Mouse (Mus musculus) urinary bladder, postnatal 14 days (tissue): ENCODE data around the gene Wnt16.
"Not testable (repeated sequence)": the region's sequence is repeated elsewhere in the genome, so short reads cannot be mapped to it uniquely, and the experiment has no call there.

Experiments
- DNase-seq: peaks from one replicate; pipeline ENCODE4 v3.0.0; 2021; ENCODE audit warnings: low spot score

Wnt16 gene

GRCm38 (mm10) chr6:22288004-22288736 lies at the start of gene Wnt16:
TSS of gene Wnt16 (plus strand) at chr6:22288227.
- DNase-seq: no peak

DNA sequence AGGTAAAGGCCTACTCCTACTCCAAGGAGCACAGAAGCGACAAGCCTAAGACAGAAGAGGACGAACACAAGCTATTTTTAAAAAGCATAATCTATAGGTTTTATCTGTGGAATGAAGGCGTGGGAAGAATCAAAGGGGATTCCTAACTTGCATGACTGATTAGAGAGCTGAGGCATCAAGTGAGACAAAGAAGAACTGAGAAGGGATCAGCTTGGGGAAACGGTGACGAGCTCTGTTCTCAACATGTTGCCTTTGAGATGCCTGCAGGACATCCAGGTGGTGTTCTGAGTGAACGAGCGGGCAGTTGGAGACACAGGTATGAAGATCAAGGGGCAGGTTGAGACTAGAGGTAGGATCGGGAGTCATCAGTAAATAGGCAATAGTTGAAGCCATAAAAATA lies 44.7 kb upstream of the Wnt16 start:
- no peak for DNase-seq

GRCm38 (mm10) chr6:22246696-22247095 lies 41.3 kb upstream of the Wnt16 start:
- no peak for DNase-seq

DNA sequence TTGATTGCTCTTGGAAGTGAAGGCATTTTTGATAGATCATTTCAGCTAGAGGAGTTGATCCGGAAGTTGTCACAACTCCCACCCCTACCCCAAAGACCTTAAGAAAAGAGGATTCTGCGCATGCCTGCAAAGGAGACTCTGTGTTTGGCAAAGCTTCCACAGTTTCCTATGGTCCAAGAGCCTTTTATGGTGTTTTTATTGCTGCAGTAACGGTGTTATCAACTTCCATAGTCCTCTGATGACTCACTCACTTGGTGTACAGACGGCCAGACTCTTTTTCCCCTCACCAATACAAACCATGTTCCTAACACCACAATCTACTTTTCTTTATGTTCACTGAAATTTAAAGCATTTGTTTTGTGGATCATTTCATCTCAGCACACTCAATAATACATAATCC lies 29.2 kb upstream of the Wnt16 start:
- DNase-seq: no peak

DNA sequence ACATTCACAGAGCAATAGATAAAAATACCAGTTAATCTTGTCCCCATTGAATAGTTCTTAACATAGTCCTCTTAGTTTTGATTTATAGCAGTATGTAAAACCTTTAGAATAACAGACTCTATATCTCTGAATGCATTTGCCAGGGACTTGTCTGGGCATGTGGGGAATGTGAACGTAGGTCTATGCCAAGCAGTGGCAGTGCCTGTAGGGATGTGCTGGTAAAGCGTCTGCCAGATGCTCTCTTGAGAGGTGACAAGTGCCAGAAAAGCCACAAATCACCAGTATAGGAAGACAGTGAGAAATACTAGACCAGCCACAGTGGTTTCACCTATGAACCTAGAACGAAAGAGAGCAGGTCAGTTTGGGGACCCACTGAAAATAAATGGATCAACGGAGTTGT lies 25.5 kb upstream of the Wnt16 start:
- no peak for DNase-seq

GRCm38 (mm10) chr6:22264094-22264493 lies 23.9 kb upstream of the Wnt16 start:
- not testable (repeated sequence) for DNase-seq

- no peak for DNase-seq
Observed at GRCm38 (mm10) chr6:22266018-22266417, 22.0 kb upstream of the Wnt16 start.

GRCm38 (mm10) chr6:22267807-22268667 lies 20.0 kb upstream of the Wnt16 start:
- DNase-seq: no peak

DNA sequence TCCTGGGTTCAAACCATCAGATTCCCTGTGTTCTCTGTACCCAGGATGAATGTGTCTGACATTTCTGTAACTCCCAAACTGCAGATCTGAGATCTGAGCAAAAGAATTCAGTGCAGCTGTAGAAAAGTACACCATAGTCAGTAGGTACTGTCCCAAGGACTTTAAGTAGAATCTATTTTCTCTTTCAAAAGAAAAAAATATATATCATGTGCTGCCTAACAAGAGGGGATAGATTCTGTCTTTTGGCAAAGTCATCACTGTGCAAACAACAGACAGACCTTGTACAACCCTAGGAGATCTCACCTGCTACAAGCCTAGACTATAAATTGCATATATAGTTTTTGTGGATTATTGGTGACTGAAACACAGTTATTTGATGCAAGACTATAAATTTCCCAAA lies 19.4 kb upstream of the Wnt16 start:
- no peak for DNase-seq

GRCm38 (mm10) chr6:22269840-22270521 lies 18.0 kb upstream of the Wnt16 start:
- DNase-seq: no peak

DNA sequence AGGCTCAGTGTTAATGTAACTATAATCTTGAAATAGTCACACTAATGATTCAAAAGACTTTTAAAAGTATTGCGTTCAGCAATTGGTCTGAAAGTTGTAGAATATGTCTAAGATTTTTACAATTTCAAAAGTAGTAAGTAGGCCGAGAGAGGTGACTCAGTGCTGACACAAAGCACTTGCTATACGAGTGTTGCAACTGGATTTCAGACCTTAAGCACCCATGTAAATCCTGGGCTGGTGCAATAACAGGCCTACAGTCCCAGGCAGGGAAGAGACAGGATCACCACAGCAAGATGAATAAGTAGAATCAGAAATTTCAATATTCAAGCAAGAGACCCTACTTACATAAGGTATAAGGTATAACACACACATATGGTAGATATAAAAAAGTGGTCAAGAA lies 10.1 kb upstream of the Wnt16 start:
- no peak for DNase-seq

DNA sequence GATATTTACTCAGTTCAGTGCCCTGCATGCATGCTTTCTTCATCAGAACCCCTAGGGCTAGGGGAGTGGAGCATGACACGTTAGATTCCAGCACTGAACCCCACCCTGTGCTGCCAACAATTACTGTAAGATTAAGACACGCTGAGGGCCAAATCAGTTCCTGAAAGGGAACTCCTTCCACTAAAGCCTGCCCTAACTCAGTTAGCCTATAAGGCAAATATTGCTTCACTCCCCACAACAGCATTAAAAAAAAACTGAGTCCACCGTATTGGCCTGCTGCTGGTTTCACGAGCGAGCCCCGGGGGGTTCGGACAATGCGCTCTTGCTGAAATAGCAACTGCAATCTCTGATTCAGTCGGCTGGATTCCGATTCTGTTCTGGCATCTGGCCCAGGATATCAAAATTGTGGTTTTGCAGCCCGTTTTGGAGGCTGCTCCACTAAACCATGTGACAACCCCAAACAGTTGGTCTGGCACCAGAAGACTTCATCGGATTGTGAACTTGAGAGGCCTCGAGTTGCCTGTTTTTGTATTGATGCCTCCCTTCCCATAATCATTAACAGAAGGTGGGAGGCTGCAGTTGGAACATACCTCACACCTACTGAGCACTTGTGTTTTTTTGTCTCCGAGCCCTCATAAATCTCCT lies 7.7 kb upstream of the Wnt16 start:
- peak; percentile 57 for DNase-seq

DNA sequence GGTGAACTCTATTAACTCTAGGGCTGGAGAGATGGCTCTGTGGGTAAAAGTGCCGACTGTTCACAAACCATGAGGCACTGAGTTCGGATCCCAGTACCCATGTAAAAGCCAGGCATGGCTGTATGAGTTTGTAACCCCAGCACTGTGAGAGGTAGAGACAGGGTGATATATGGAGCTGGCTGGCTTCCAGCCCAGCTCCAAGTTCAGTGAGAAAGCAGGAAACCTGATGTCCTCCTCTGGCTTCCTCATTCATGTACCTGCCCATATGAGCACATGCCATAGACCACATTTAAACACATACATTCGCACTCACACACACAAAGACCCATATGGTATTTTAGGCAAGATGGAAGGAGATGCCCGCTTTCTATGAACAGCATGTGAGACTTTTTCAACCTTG lies 5.6 kb upstream of the Wnt16 start:
- DNase-seq: no peak

DNA sequence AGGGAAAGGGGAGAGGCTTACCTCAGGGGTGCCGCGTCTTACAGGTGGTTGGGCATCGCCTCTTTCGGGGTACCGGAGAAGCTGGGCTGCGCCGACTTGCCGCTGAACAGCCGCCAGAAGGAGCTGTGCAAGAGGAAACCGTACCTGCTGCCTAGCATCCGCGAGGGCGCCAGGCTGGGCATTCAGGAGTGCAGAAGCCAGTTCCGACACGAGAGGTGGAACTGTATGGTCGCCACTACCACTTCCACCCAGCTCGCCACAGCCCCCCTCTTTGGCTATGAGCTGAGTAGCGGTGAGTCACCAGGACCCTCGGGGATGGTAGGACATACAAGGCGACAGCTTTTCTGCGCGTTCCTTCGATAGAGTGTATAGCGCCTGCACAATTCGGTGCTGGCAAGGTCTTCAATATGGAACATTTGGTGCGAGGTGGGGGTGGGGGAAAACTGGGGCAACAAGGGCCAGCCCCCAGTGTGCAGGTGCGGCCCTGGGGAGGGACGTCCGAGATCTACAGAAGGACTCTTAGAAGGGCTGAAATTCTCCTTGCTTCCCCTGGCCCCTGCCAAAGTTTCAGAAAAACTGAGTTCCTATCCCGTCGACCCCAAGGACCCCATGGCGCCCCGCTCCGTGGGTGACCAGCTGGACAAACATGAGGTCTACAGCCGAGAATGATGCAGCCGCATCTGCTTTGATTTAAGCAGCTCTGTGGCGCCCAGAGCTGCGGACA lies 872 bp downstream of the Wnt16 start:
- DNase-seq: peak; percentile 44

DNA sequence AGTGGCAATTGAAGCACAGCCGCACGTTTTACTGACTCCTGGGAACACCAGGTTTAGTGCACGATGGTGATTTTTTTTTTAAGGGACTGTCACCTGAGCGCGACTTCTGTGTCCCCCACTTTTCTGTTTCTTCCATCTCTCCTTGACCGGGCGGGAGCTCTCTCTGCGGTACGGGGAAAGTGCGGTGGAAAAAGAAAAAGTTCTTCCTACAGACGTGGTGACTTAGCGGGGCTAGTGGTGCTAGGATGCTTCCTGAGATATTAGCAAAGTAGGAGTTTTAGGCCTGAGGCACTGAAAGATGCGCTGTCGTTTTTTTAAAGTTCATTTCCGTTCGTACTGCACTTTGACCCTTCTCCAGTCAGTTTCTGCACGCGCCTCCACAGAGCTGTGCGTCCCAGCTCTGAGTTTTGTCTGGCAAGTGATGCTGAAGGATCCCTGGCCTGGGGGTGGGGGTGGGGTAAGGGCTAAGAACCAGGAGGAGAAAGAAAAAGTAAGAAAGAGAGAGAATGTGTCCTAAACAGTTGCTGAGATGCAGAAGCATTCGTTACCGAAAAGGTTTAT lies 1.5 kb downstream of the Wnt16 start:
- no peak for DNase-seq

GRCm38 (mm10) chr6:22290790-22291189 lies 2.8 kb downstream of the Wnt16 start:
- DNase-seq: no peak

DNA sequence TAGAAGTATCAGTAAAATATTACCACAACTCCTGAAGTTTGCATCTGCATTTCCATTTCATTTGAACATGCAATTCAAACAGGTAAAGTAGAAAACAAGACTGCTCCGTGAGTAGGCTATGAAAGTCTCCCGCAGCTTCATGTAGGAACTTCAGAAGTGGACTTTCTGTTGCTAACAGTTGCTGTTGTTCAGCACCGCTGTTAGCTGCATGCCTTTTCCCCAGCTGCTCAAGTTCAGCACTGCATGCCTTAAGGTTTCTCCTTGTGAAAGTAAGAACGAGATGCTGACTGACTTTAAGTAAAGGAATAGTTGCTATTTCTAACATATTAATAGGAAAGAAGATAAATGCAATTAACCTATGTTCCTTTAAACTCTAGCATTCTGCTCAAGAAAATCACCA lies 4.0 kb downstream of the Wnt16 start:
- DNase-seq: no peak

- DNase-seq: no peak
Observed at GRCm38 (mm10) chr6:22293922-22294321, 5.9 kb downstream of the Wnt16 start.

DNA sequence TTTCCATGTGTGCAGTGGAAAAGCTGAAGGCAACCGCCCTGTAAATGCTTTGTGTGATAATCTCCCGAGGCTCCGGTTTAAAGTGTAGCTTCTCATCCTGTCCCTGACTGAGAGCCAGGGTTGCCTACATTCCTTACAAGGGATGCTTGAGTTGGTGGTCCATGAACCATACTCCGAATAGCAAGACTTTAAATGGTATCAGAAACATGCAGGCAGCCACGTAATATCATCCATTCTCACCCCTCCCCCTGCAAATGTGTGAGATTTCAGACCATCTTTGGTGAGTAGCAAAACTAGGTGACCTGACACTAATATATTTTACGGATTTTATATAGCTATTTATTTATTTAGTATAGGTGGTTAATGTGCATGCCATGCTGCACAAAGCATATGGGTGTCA lies 9.0 kb downstream of the Wnt16 start:
- no peak for DNase-seq

DNA sequence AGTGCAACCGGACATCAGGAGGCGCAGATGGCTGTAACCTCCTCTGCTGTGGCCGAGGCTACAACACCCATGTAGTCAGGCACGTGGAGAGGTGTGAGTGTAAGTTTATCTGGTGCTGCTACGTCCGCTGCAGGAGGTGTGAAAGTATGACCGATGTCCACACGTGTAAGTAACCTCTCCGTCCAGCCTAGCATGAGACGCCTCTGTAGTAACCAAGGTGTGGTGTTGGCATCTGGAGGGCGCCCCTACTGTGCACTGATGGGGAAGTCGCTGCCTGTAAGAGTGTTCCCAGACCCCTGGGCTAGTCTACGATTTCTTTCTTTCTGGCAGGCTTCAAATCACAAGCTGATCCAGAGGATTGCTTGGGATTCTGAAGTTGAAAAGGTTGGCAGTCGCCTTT lies 10.0 kb downstream of the Wnt16 start:
- no peak for DNase-seq

DNA sequence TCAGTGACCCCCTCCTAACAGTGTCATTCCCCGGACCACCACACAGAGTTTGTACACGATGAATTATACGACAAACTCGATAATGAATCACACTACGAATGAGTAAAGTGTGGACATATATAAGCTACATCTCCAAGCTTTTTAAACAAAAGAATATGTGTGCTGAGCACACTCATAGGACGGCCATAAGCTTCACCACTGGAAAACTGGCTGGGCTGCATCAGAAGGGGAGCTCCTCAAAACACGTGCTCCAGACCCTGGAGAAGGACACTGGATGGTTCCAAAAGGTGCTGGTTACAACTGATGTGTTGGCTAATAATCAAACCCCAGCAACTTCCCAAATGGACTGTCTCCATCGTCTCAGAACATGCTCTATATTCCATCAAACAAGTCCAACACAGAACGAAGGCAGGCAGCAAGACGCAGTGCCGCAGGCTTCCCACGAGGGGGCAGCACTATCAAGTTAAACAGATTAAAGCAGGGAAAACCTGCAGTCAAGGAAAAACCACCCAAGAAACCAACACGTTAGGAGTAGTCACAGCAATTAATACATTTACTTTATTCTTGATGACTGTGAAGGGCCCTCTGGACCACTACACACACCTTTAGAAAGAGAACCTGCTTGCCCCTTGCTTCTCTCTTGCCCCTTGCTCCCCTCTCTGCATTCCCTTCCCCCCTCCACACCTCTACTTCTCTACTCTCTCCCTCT lies 37.5 kb downstream of the Wnt16 start:
- peak; percentile 80 for DNase-seq
